Mouse (Mus musculus): ENCODE results near the gene Togaram2. TPM values are rescaled to one million over a fixed set of nuclear protein-coding genes. Genes with fewer than 3 reads are reported as not detected.

The Togaram2 gene
- polyA plus RNA-seq, 1 experiment from 2014 or later = 0.25 TPM

DNA sequence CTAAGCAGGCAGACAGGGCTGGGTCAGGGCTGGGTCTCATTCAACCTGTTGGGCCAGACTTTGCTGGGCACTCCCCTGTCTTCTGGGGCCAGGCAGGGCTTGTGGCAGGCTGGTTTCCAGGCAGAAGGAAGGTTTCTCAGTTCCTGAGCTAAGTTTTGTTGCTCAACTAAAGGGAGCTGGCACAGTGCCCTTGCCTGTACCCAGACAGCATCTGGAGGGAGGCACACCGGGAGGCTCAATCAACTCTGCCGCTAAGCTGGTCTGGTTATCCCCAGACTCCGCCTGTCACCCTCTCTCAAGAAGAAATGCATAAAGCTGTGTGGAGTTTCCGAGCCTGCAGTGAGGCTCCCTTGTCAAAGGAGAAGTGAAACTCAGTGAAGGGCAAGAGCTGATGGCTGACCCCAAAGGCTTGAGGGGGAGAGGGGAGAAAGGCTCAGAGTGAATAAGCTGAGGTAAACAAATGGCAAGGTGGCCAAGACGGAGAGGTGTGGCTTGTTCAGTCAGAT is 11.1 kb downstream of the Togaram2 start:
- no peaks in the 10 kb centered on the region for H3K36me3 ChIP-seq
- H3K27ac ChIP-seq = no peak overlapping the region
- H3K9me3 ChIP-seq = peaks cover 8% of the 10 kb centered on the region; the same call in 1 of the 2 replicates
- H3K4me1 ChIP-seq = no peaks in the 10 kb centered on the region
- H3K4me3 ChIP-seq = no peak overlapping the region
- H3K27me3 ChIP-seq (replicated peaks) = no peaks in the 10 kb centered on the region
- WGBS = 67% methylated on average over 5 of the region's 5 CpGs
- no peak overlapping the region for H3K9ac ChIP-seq
- no peak overlapping the region for H3K4me2 ChIP-seq (replicated peaks)
- ATAC-seq (ENCODE audit: low FRiP score, low read depth) = no peak

DNA sequence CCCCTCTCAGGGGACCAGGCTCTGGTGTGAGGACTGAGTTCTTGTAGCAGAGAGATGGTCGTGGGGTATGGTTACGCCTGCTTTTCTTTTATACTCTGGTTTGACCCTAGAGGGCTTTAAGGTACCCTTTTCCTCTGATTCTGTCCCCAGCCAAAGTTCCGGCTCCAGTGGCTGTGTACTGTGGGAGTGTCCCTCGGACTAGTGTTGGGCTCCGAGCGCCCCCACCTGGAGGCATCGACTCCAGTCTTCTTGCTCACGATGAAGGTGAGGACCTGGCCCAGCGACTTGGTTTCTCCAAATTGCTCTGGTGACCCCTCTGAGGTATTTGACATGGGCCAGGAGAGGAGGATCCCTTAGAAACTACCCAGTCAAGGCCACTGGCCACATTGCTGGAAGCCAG is 14.4 kb downstream of the Togaram2 start:
- peaks cover 3% of the 10 kb centered on the region; the same call in 1 of the 2 replicates for H3K4me1 ChIP-seq
- 69% methylated on average over 9 of the region's 9 CpGs for WGBS
- no peak overlapping the region for H3K27ac ChIP-seq
- no peak overlapping the region for H3K9ac ChIP-seq
- no peak overlapping the region for H3K4me3 ChIP-seq
- ATAC-seq (ENCODE audit: low FRiP score, low read depth) = no peak
- H3K36me3 ChIP-seq = no peaks in the 10 kb centered on the region
- H3K9me3 ChIP-seq = peaks cover 8% of the 10 kb centered on the region; the same call in 1 of the 2 replicates
- no peaks in the 10 kb centered on the region for H3K27me3 ChIP-seq (replicated peaks)
- no peak overlapping the region for H3K4me2 ChIP-seq (replicated peaks)

DNA sequence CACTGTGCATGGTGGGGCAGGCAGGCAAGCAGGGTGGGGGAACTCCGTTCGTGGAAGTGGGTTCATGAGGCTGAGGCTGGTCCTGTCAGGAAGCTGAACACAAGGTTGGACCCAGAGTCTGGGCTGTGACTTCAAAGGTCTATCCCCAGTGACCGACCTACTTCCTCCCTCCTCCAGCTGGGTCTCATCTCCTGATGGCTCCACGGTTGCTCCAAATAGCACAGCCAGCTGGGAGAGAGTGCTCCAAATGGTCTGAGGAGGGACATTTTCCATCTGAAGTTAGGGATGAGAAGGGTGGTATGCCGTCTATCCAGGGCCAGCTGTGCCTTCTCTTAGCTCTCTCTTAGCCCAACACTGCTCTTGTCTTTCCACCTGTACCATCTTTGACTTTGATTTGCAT is 16.8 kb downstream of the Togaram2 start:
- Histone ChIP-seq H3K9me3 (peaks cover 8% of the 10 kb centered on the region; the same call in 1 of the 2 replicates), H3K9ac (no peak overlapping the region), H3K27ac (no peak overlapping the region), H3K36me3 (no peaks in the 10 kb centered on the region), H3K4me3 (no peak overlapping the region), H3K4me1 (peaks cover 3% of the 10 kb centered on the region; the same call in 1 of the 2 replicates), H3K4me2 (replicated peaks) (no peak overlapping the region), H3K27me3 (replicated peaks) (no peaks in the 10 kb centered on the region)
- ATAC-seq (ENCODE audit: low FRiP score, low read depth) = no peak
- WGBS = 82% methylated on average over 5 of the region's 5 CpGs

DNA sequence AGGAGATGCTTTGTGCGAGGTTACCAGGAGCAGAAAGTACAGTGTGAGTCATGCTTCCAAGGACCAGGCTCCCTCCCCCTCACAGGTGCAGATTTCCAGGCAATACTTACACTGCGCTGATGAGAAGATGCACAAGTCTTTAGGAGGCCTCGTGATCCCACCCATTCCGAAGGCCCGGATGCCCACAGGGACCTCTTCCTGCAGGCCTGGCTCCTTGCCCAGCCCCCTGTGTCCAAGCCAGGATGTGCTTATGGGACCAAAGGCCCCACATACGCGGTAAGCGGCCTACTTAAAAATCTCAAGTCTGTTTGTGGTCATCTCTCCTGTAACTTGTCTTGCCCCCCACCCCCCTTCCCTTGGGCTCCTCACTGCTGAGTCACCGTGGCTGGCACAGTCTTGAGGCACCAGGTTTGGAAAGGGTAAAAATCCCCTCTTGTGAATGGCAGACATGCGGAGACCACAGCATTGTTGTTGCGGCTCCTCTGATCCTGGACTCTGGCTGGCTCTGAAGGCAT is 18.4 kb downstream of the Togaram2 start:
- no peak for ATAC-seq (ENCODE audit: low FRiP score, low read depth)
- no peak overlapping the region for H3K4me2 ChIP-seq (replicated peaks)
- no peaks in the 10 kb centered on the region for H3K27me3 ChIP-seq (replicated peaks)
- no peaks in the 10 kb centered on the region for H3K36me3 ChIP-seq
- no peak overlapping the region for H3K4me3 ChIP-seq
- peaks cover 8% of the 10 kb centered on the region; the same call in 1 of the 2 replicates for H3K9me3 ChIP-seq
- WGBS = 78% methylated on average over 11 of the region's 11 CpGs
- no peak overlapping the region for H3K9ac ChIP-seq
- no peak overlapping the region for H3K27ac ChIP-seq
- H3K4me1 ChIP-seq = peaks cover 3% of the 10 kb centered on the region; the same call in 1 of the 2 replicates

DNA sequence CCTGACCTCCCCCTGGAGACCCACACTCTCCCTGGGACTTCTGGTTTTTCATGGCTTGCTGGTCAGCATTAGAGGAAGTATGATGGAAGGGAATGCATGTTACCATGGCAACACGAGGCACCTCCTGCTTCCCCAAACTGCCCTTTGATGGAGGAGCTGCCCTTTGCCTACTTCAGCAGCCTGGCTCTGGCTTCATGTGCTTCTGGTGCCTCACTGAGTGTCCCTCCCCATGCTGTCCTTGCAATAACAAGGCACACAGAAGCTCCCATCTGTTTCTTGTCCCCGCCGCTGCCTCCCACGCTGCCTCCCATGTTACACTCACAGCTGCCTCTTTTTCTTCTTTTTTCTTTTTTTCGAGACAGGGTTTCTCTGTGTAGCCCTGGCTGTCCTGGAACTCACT is 20.3 kb downstream of the Togaram2 start:
- Histone ChIP-seq H3K27ac (no peak overlapping the region), H3K9me3 (peaks cover 8% of the 10 kb centered on the region; the same call in 1 of the 2 replicates), H3K4me2 (replicated peaks) (no peak overlapping the region), H3K4me1 (peaks cover 3% of the 10 kb centered on the region; the same call in 1 of the 2 replicates), H3K36me3 (no peaks in the 10 kb centered on the region), H3K27me3 (replicated peaks) (no peaks in the 10 kb centered on the region), H3K4me3 (no peak overlapping the region), H3K9ac (no peak overlapping the region)
- ATAC-seq (ENCODE audit: low FRiP score, low read depth) = no peak
- 47% methylated on average over 5 of the region's 5 CpGs for WGBS

DNA sequence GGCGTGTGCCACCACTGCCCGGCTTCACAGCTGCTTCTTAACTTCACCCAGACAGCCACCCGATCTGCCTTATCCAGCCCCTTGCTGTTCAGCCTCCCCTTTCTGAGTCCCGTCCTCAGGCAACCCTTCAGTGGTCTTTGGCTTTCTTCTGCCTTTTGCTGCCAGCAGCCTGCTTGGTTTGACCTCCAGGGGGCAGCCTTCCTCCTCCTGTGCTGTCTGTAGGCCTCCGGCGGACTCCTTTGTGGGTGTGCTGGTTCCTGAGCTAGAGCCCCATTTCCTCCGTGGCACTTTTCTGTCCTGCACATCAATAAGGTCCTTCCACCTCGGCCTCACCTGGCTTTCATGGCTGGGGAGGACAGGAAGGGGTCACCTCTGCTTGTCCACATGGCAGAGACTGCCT is 20.7 kb downstream of the Togaram2 start:
- no peak for ATAC-seq (ENCODE audit: low FRiP score, low read depth)
- peaks cover 3% of the 10 kb centered on the region; the same call in 1 of the 2 replicates for H3K4me1 ChIP-seq
- 62% methylated on average over 8 of the region's 8 CpGs for WGBS
- no peak overlapping the region for H3K4me3 ChIP-seq
- H3K9me3 ChIP-seq = peaks cover 4% of the 10 kb centered on the region; the same call in 1 of the 2 replicates
- no peaks in the 10 kb centered on the region for H3K36me3 ChIP-seq
- H3K9ac ChIP-seq = no peak overlapping the region
- H3K27ac ChIP-seq = no peak overlapping the region
- H3K27me3 ChIP-seq (replicated peaks) = no peaks in the 10 kb centered on the region
- no peak overlapping the region for H3K4me2 ChIP-seq (replicated peaks)

DNA sequence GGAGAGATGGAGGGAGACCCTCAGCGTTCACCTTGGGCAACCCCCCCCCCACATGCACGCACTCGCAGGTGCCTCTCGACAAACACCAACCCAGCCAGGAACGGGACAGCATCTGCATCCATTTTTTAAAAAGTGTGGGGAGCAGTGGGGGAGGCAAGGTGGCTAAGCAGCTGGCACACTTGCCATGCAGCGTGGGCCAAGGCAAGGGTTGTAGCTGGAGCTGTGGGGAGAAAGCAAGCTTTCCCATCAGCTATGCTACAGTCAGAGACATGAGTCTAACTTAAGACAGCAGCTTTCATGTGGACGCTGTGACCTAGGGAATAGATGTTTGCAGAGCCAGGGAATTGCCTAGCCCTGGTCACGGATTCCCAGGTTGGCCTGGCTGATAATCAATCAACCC is 22.1 kb downstream of the Togaram2 start:
- Histone ChIP-seq H3K9ac (no peak overlapping the region), H3K27ac (no peak overlapping the region), H3K36me3 (no peaks in the 10 kb centered on the region), H3K9me3 (no peaks in the 10 kb centered on the region), H3K27me3 (replicated peaks) (no peaks in the 10 kb centered on the region), H3K4me1 (peaks cover 3% of the 10 kb centered on the region; the same call in 1 of the 2 replicates), H3K4me2 (replicated peaks) (no peak overlapping the region), H3K4me3 (no peak overlapping the region)
- WGBS = 86% methylated on average over 8 of the region's 8 CpGs
- ATAC-seq (ENCODE audit: low FRiP score, low read depth) = no peak

DNA sequence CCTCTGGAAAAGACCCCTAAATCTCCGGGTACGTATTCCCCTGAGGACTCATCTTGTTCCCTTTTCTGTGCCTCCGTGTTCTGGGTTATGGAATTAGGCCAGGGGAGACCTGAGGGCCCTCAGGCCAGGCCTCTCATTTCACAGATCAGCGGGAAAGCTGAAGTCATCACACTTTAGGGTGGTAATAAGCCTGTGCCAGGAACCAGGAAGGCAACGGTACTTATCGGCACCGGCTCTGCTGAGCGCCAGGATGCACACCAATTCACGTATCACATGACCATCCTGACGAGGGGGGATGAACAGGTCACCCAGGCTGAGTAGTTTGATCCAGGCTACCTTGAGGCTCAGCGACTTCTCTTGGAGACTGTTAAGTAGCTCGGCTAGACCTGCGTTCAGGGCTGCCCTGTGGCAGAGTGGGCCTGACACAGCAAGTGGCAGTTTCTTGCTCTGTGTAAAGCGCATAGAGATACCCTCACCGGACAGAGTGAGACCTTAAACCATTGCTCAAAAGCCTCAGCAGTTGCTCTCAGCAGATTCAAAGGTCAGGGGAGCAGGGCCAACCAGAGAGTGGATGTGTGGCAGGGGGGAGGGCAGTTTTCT is 22.8 kb downstream of the Togaram2 start:
- no peaks in the 10 kb centered on the region for H3K9me3 ChIP-seq
- no peak overlapping the region for H3K9ac ChIP-seq
- no peak overlapping the region for H3K4me2 ChIP-seq (replicated peaks)
- no peak overlapping the region for H3K4me3 ChIP-seq
- H3K27ac ChIP-seq = no peak overlapping the region
- H3K27me3 ChIP-seq (replicated peaks) = no peaks in the 10 kb centered on the region
- ATAC-seq (ENCODE audit: low FRiP score, low read depth) = no peak
- WGBS = 74% methylated on average over 15 of the region's 15 CpGs
- no peaks in the 10 kb centered on the region for H3K36me3 ChIP-seq
- H3K4me1 ChIP-seq = peaks cover 3% of the 10 kb centered on the region; the same call in 1 of the 2 replicates

DNA sequence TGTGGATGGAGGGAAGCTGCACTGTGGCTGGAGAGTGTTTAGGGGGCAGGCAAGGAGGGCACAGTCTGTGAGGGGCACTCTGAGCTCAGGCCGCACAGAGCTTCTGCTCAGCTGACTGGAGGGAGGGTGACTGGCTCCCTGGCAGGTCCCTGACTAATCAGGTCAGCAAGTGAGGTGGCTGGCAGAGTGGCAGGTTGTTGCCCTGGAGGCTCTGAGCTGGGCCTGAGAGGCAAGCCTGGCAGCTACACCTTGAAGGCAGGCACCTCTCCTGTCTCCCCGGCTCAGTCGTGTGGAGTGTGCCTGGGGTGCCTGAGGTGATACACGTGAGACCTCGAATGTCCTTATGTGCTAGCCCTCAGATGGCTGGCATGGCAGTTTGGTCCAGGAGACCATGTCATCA is 23.3 kb downstream of the Togaram2 start:
- Histone ChIP-seq H3K27ac (no peak overlapping the region), H3K27me3 (replicated peaks) (no peaks in the 10 kb centered on the region), H3K9ac (no peak overlapping the region), H3K36me3 (no peaks in the 10 kb centered on the region), H3K4me3 (no peak overlapping the region), H3K4me2 (replicated peaks) (no peak overlapping the region), H3K9me3 (no peaks in the 10 kb centered on the region), H3K4me1 (0 out of 2 replicates have a peak, but pooled peaks cover under 1% of the 10 kb centered on the region)
- WGBS = 89% methylated on average over 5 of the region's 5 CpGs
- no peak; the same call in 1 of the 2 replicates for ATAC-seq (ENCODE audit: low FRiP score, low read depth)

DNA sequence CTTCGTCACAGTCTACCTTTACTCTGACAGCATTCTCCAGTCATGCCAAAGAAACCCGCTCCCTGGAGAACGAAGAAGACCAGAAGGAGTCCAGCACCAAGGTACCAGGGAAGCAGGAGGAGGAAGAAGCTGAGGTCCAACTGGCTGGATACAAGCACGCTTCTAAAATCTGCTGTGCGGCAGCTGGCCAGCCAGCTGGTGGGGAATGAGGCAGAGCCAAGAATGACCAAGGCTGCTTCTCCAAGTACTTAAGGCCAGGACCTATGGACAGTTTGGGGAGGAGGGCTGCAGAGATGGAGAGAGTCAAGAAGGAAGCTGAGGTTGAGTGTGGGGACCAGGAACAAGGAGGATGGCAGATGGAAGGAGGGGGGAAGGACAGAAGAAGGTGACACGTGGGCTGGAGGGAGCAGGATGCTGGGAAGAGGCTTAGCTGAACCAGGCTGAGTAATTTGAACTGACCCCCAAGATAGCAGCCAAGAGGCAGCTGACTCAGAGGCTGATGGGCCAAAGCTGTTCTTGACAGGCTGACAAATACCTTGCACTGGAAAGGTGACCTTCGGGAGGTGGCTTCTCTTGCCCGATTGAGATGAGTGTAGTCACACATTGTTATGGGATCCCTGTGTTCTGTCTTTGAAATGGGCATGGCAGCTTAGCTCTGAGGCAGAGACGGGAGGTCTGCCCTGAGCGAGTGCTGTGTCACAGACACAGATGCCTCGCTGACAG is 25.0 kb downstream of the Togaram2 start:
- no peaks in the 10 kb centered on the region for H3K36me3 ChIP-seq
- no peak overlapping the region for H3K27ac ChIP-seq
- 91% methylated on average over 11 of the region's 11 CpGs for WGBS
- H3K27me3 ChIP-seq (replicated peaks) = no peaks in the 10 kb centered on the region
- no peaks in the 10 kb centered on the region for H3K9me3 ChIP-seq
- H3K4me2 ChIP-seq (replicated peaks) = no peak overlapping the region
- no peak for ATAC-seq (ENCODE audit: low FRiP score, low read depth)
- no peaks in the 10 kb centered on the region for H3K4me1 ChIP-seq
- H3K9ac ChIP-seq = no peak overlapping the region
- no peak overlapping the region for H3K4me3 ChIP-seq

DNA sequence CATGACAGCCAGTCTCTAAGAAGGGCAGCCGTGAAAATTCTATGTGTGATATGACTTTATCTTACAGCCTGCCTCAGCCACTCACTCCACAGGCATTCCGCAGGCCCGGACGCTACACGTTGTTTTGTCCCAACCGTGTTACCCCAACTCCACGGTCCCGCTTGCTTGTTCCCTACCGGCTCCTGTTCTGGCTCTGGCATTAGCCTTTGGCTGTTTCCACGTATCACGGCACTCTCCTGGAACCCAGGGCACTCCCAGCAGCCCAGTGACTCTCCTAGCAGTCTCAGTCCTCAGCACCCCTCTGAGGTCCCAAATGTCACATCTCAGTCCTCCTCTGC is 25.5 kb downstream of the Togaram2 start:
- no peaks in the 10 kb centered on the region for H3K9me3 ChIP-seq
- ATAC-seq (ENCODE audit: low FRiP score, low read depth) = no peak
- WGBS = 93% methylated on average over 11 of the region's 11 CpGs
- H3K4me3 ChIP-seq = no peak overlapping the region
- no peaks in the 10 kb centered on the region for H3K4me1 ChIP-seq
- H3K4me2 ChIP-seq (replicated peaks) = no peak overlapping the region
- no peak overlapping the region for H3K9ac ChIP-seq
- no peak overlapping the region for H3K27ac ChIP-seq
- H3K36me3 ChIP-seq = no peaks in the 10 kb centered on the region
- H3K27me3 ChIP-seq (replicated peaks) = no peaks in the 10 kb centered on the region

DNA sequence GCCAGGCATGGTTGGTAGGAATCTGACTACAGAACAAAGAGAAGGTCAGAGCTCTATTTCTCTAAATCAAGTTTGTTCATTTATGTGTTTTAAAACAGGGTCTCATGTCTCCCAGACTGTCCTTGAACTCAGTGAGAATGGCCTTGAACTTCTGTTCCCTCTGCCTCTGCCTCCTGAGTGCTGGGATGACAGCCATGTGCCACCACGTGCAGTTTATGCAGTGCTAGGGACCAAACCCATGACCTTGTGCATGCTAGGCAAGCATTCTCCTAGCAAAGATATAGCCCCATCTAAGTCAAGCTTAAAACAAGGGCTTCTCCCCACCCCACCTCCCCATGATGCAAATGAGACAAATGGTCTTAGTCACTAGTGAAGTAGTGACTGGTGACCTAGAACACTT is 32.1 kb downstream of the Togaram2 start:
- 89% methylated on average over 1 of the region's 1 CpGs for WGBS
- no peaks in the 10 kb centered on the region for H3K27me3 ChIP-seq (replicated peaks)
- no peak overlapping the region for H3K9ac ChIP-seq
- H3K4me2 ChIP-seq (replicated peaks) = no peak overlapping the region
- H3K36me3 ChIP-seq = no peaks in the 10 kb centered on the region
- no peak overlapping the region for H3K4me3 ChIP-seq
- ATAC-seq (ENCODE audit: low FRiP score, low read depth) = no peak
- no peaks in the 10 kb centered on the region for H3K9me3 ChIP-seq
- no peaks in the 10 kb centered on the region for H3K4me1 ChIP-seq
- H3K27ac ChIP-seq = no peak overlapping the region

All from neural tube, embryonic 12.5 days (tissue).